Mouse (Mus musculus): ENCODE data around the gene Samhd1. TPM values are rescaled to one million over a fixed set of nuclear protein-coding genes. Genes with fewer than 3 reads are reported as not detected.

Samhd1 gene
- polyA plus RNA-seq, 1 experiment from 2014 or later = 11.1 TPM

DNA sequence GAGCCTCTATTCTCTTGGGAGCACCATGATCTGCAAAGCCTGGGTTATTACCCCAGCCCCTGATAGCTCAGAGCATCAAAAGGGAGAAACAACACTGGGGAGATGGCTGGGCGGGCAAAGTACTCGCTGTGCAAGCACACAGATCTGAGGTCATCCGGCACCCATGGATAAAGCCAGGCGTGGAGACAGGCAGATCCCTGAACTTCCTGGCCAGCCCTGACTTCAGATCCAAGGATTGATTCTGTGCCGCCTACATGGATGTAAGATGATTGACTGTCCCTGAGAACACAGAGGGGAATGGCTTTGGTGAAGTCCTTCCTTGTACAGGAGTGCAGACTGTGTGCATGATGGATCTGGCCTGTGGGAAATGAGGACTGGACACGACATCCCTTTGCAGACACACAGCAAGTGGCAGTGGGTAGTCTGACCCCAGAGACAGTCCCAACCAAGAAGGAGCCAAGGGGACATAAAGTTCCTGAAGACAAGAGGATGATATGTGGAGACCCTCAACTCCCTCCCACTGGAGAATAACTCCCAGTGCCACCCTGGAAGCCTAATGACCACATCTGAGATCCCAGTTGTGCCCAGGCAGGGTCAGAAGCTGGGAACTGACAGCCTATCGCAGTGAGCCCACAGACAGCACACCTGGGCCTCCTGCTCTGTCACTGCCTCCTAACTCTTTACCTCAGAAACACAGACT, 68.2 kb downstream of the Samhd1 start:
- 85% methylated on average over 7 of the region's 7 CpGs for WGBS
- no peaks in the 10 kb centered on the region for H3K36me3 ChIP-seq (ENCODE audit: control insufficient read depth, insufficient read depth, low read length)
- H3K27ac ChIP-seq (ENCODE audit: low read depth, low read length) = no peak overlapping the region
- H3K9ac ChIP-seq (ENCODE audit: low read depth, low read length) = no peak overlapping the region
- H3K4me2 ChIP-seq (ENCODE audit: low read length) = no peak overlapping the region
- ATAC-seq = no peak
- H3K4me1 ChIP-seq (ENCODE audit: control insufficient read depth, insufficient read depth, low read depth, low read length) = peaks cover 66% of the 10 kb centered on the region
- no peak overlapping the region for H3K4me3 ChIP-seq (ENCODE audit: low read length)
- H3K27me3 ChIP-seq (replicated peaks; ENCODE audit: control insufficient read depth, insufficient read depth, low read length) = no peaks in the 10 kb centered on the region
- no peaks in the 10 kb centered on the region for H3K9me3 ChIP-seq (ENCODE audit: control insufficient read depth, low read length)

GRCm38 (mm10) chr2:157065879-157066226, 69.2 kb downstream of the Samhd1 start:
- Histone ChIP-seq H3K4me2 (ENCODE audit: low read length) (no peak overlapping the region), H3K4me3 (ENCODE audit: low read length) (no peak overlapping the region), H3K9me3 (ENCODE audit: control insufficient read depth, low read length) (no peaks in the 10 kb centered on the region), H3K4me1 (ENCODE audit: control insufficient read depth, insufficient read depth, low read depth, low read length) (peaks cover 57% of the 10 kb centered on the region), H3K36me3 (ENCODE audit: control insufficient read depth, insufficient read depth, low read length) (no peaks in the 10 kb centered on the region), H3K9ac (ENCODE audit: low read depth, low read length) (no peak overlapping the region), H3K27ac (ENCODE audit: low read depth, low read length) (no peak overlapping the region; the same call in 1 of the 2 replicates), H3K27me3 (replicated peaks; ENCODE audit: control insufficient read depth, insufficient read depth, low read length) (no peaks in the 10 kb centered on the region)
- WGBS = 61% methylated on average over 7 of the region's 7 CpGs
- ATAC-seq = no peak

DNA sequence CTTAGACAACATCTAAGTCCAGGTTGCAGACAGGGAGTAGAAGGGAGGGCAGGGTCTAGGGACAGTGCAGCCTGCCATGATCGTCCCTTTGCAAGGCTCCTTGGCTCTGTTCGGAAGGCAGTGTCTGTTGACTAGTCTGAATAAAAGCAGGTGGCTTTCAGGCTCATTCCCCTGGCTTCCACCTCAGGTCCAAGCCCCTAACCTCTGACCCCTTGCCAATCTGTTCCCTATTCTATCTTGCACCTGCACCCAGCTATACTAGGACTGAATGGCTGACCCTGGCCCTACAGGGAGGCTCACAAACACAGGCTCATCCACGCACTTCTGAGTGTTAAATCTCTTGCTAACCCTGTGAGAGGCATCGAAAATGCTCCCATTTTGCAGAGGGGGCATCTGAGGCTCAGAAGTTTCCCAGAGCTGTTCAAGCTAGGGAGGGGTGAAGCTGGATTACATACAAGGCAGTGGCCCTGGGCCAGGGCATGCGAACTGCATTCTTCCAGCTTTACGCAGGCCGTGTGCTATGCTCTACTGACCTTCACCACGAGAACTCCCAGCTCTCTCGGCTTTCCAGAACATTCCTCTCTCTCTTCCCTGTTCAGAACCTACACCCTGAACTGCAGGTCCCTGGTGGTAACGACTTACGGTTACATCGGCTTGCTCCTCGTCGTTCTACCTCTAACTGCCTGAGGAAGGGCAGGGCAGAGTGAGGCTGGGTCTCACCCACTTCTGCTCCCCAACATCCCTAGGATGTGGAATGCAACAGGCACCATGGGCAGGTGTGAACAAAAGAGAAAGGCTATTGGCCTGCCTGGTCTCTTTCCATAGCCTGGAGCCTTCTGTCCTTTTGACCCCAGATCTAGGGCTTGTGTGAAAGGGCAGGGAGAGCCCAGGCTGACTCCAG, 69.8 kb downstream of the Samhd1 start:
- 74% methylated on average over 14 of the region's 14 CpGs for WGBS
- no peaks in the 10 kb centered on the region for H3K9me3 ChIP-seq (ENCODE audit: control insufficient read depth, low read length)
- no peak for ATAC-seq
- peak overlapping the region; percentile 62; the same call in 1 of the 2 replicates for H3K27ac ChIP-seq (ENCODE audit: low read depth, low read length)
- no peaks in the 10 kb centered on the region for H3K27me3 ChIP-seq (replicated peaks; ENCODE audit: control insufficient read depth, insufficient read depth, low read length)
- no peak overlapping the region for H3K4me2 ChIP-seq (ENCODE audit: low read length)
- no peak overlapping the region for H3K9ac ChIP-seq (ENCODE audit: low read depth, low read length)
- no peak overlapping the region for H3K4me3 ChIP-seq (ENCODE audit: low read length)
- peaks cover 51% of the 10 kb centered on the region for H3K4me1 ChIP-seq (ENCODE audit: control insufficient read depth, insufficient read depth, low read depth, low read length)
- no peaks in the 10 kb centered on the region; the same call in 1 of the 2 replicates for H3K36me3 ChIP-seq (ENCODE audit: control insufficient read depth, insufficient read depth, low read length)

- 29% methylated on average over 7 of the region's 7 CpGs for WGBS
- H3K27me3 ChIP-seq (replicated peaks; ENCODE audit: control insufficient read depth, insufficient read depth, low read length) = no peaks in the 10 kb centered on the region
- peak overlapping the region; percentile 62 for H3K27ac ChIP-seq (ENCODE audit: low read depth, low read length)
- no peak overlapping the region for H3K9ac ChIP-seq (ENCODE audit: low read depth, low read length)
- peaks cover 44% of the 10 kb centered on the region for H3K4me1 ChIP-seq (ENCODE audit: control insufficient read depth, insufficient read depth, low read depth, low read length)
- no peaks in the 10 kb centered on the region for H3K9me3 ChIP-seq (ENCODE audit: control insufficient read depth, low read length)
- H3K4me2 ChIP-seq (ENCODE audit: low read length) = no peak overlapping the region
- peaks cover 5% of the 10 kb centered on the region for H3K36me3 ChIP-seq (ENCODE audit: control insufficient read depth, insufficient read depth, low read length)
- ATAC-seq = peak; percentile 60
- H3K4me3 ChIP-seq (ENCODE audit: low read length) = no peak overlapping the region
Measured at GRCm38 (mm10) chr2:157064136-157064535, 70.9 kb downstream of the Samhd1 start.

DNA sequence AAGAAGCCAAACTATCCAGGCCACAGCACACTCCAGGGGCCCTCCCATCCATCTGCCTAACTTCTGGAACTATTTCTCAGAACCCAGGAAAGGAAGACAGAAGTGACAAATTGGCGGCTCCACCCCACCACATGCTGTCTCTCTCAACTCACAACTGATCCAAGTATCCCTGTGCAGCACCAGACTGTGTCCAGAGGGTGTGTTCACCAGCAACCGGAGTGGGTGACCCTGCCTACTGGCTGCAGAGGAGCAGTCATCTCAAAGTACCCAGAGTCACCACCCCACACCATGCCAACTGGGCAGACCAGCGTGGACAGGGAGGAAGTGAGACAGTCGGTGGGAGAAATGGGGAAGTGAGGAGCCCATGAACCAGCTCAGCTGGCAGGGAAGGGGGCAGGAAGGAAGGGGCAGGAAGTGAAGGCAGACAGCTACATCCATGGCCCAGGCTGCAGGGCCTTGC, 71.8 kb downstream of the Samhd1 start:
- H3K4me2 ChIP-seq (ENCODE audit: low read length) = no peak overlapping the region
- ATAC-seq = peak; percentile 31
- H3K4me1 ChIP-seq (ENCODE audit: control insufficient read depth, insufficient read depth, low read depth, low read length) = peaks cover 45% of the 10 kb centered on the region
- no peaks in the 10 kb centered on the region for H3K9me3 ChIP-seq (ENCODE audit: control insufficient read depth, low read length)
- H3K9ac ChIP-seq (ENCODE audit: low read depth, low read length) = no peak overlapping the region
- H3K27me3 ChIP-seq (replicated peaks; ENCODE audit: control insufficient read depth, insufficient read depth, low read length) = no peaks in the 10 kb centered on the region
- 0 out of 2 replicates have a peak overlapping the region, but pooled peaks have one; percentile 62 for H3K27ac ChIP-seq (ENCODE audit: low read depth, low read length)
- peaks cover 5% of the 10 kb centered on the region for H3K36me3 ChIP-seq (ENCODE audit: control insufficient read depth, insufficient read depth, low read length)
- H3K4me3 ChIP-seq (ENCODE audit: low read length) = no peak overlapping the region
- 56% methylated on average over 4 of the region's 4 CpGs for WGBS

- Histone ChIP-seq H3K27ac (ENCODE audit: low read depth, low read length) (no peak overlapping the region), H3K9me3 (ENCODE audit: control insufficient read depth, low read length) (no peaks in the 10 kb centered on the region), H3K4me2 (ENCODE audit: low read length) (no peak overlapping the region), H3K36me3 (ENCODE audit: control insufficient read depth, insufficient read depth, low read length) (peaks cover 5% of the 10 kb centered on the region), H3K9ac (ENCODE audit: low read depth, low read length) (no peak overlapping the region), H3K4me3 (ENCODE audit: low read length) (no peak overlapping the region), H3K27me3 (replicated peaks; ENCODE audit: control insufficient read depth, insufficient read depth, low read length) (no peaks in the 10 kb centered on the region), H3K4me1 (ENCODE audit: control insufficient read depth, insufficient read depth, low read depth, low read length) (peaks cover 45% of the 10 kb centered on the region)
- ATAC-seq = no peak
- WGBS = 86% methylated on average over 11 of the region's 11 CpGs
Measured at GRCm38 (mm10) chr2:157060557-157061305, 74.3 kb downstream of the Samhd1 start.

DNA sequence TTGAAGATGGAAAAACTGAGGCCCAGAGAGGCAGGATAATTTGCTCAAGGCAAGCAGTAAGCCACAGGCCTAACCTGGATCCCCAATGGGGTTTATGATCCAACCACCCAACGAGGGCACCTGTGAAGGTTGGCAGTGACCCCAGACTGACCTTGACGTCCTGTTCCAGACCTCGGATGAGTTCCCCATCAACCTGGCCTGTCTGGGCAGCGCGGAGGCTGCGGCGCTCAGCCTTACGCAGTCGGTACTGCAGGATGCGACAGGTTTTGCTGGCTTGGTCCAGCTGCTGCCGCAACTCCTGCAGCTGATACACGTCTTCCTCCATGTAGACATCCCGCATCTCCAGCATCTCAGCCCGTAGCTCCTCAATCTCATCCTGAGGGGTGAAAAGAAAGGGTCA, 75.0 kb downstream of the Samhd1 start:
- Histone ChIP-seq H3K9ac (ENCODE audit: low read depth, low read length) (no peak overlapping the region), H3K4me3 (ENCODE audit: low read length) (no peak overlapping the region), H3K27ac (ENCODE audit: low read depth, low read length) (no peak overlapping the region), H3K27me3 (replicated peaks; ENCODE audit: control insufficient read depth, insufficient read depth, low read length) (no peaks in the 10 kb centered on the region), H3K4me1 (ENCODE audit: control insufficient read depth, insufficient read depth, low read depth, low read length) (peaks cover 41% of the 10 kb centered on the region), H3K4me2 (ENCODE audit: low read length) (no peak overlapping the region), H3K9me3 (ENCODE audit: control insufficient read depth, low read length) (no peaks in the 10 kb centered on the region), H3K36me3 (ENCODE audit: control insufficient read depth, insufficient read depth, low read length) (peaks cover 5% of the 10 kb centered on the region)
- WGBS = 89% methylated on average over 14 of the region's 14 CpGs
- no peak for ATAC-seq

DNA sequence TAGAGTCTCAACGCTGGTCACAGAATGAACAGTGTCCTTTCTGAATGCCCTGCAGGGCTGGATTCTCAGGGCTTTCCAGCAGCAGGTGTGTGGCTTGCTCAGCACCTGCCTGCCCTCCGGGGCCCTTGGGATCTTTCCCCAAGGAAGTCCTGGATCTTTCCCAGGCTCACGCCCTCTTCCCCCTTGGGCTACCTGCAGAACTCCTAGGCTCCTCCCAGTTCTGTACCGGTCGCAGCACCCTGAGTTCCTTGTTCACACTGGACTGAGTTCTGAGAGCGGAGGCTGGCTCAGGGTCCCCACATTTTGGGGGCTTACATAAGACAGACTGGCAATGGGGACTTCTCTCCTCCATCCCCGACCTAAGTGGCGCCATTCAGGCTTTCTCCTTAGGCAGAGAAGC, 75.9 kb downstream of the Samhd1 start:
- H3K36me3 ChIP-seq (ENCODE audit: control insufficient read depth, insufficient read depth, low read length) = peaks cover 9% of the 10 kb centered on the region
- no peak overlapping the region for H3K4me2 ChIP-seq (ENCODE audit: low read length)
- 0 out of 2 replicates have a peak overlapping the region, but pooled peaks have one; percentile 18 for H3K9ac ChIP-seq (ENCODE audit: low read depth, low read length)
- WGBS = 60% methylated on average over 8 of the region's 8 CpGs
- peaks cover 40% of the 10 kb centered on the region for H3K4me1 ChIP-seq (ENCODE audit: control insufficient read depth, insufficient read depth, low read depth, low read length)
- peak overlapping the region; percentile 82 for H3K27ac ChIP-seq (ENCODE audit: low read depth, low read length)
- no peak overlapping the region for H3K4me3 ChIP-seq (ENCODE audit: low read length)
- no peaks in the 10 kb centered on the region for H3K27me3 ChIP-seq (replicated peaks; ENCODE audit: control insufficient read depth, insufficient read depth, low read length)
- no peak for ATAC-seq
- H3K9me3 ChIP-seq (ENCODE audit: control insufficient read depth, low read length) = no peaks in the 10 kb centered on the region
